Mouse (Mus musculus): ENCODE measurements around the gene Gm5426. TPM values are rescaled to one million over a fixed set of nuclear protein-coding genes. Genes with fewer than 3 reads are reported as not detected.
"Not testable (repeated sequence)": the region's sequence is repeated elsewhere in the genome, so short reads cannot be mapped to it uniquely, and the experiment has no call there.

Gene Gm5426
- polyA plus RNA-seq, 1 experiment from 2014 or later, result not detected

- H3K4me2 ChIP-seq (replicated peaks; ENCODE audit: low read depth, low read length), result no peak overlapping the region
- no peaks in the 10 kb centered on the region for H3K36me3 ChIP-seq (ENCODE audit: control insufficient read depth, insufficient read depth, low read length)
- H3K27ac ChIP-seq (ENCODE audit: low read depth, low read length), result no peak overlapping the region
- H3K27me3 ChIP-seq (ENCODE audit: control insufficient read depth, insufficient read depth, low read length), result no peaks in the 10 kb centered on the region
- no peaks in the 10 kb centered on the region for H3K9me3 ChIP-seq (ENCODE audit: control insufficient read depth, low read length)
- no peak for ATAC-seq (ENCODE audit: low FRiP score, low TSS enrichment)
- H3K9ac ChIP-seq (ENCODE audit: low read depth, low read length), result no peak overlapping the region
- no peaks in the 10 kb centered on the region for H3K4me1 ChIP-seq (ENCODE audit: control insufficient read depth, insufficient read depth, low read length)
- H3K4me3 ChIP-seq (ENCODE audit: low read length), result no peak overlapping the region
- WGBS, result 81% methylated on average over 2 of the region's 2 CpGs
Observed at GRCm38 (mm10) chr10:96129213-96129612, 7.2 kb upstream of the Gm5426 start.

GRCm38 (mm10) chr10:96130406-96130805 is 6.0 kb upstream of the Gm5426 start:
- WGBS, result 87% methylated on average over 3 of the region's 3 CpGs
- Histone ChIP-seq H3K27me3 (ENCODE audit: control insufficient read depth, insufficient read depth, low read length) (no peaks in the 10 kb centered on the region), H3K4me3 (ENCODE audit: low read length) (no peak overlapping the region), H3K27ac (ENCODE audit: low read depth, low read length) (no peak overlapping the region), H3K4me2 (replicated peaks; ENCODE audit: low read depth, low read length) (no peak overlapping the region), H3K4me1 (ENCODE audit: control insufficient read depth, insufficient read depth, low read length) (no peaks in the 10 kb centered on the region), H3K9ac (ENCODE audit: low read depth, low read length) (no peak overlapping the region), H3K9me3 (ENCODE audit: control insufficient read depth, low read length) (no peaks in the 10 kb centered on the region), H3K36me3 (ENCODE audit: control insufficient read depth, insufficient read depth, low read length) (no peaks in the 10 kb centered on the region)
- ATAC-seq (ENCODE audit: low FRiP score, low TSS enrichment), result no peak

GRCm38 (mm10) chr10:96131112-96131511 is 5.3 kb upstream of the Gm5426 start:
- WGBS, result 93% methylated on average over 6 of the region's 6 CpGs
- Histone ChIP-seq H3K27me3 (ENCODE audit: control insufficient read depth, insufficient read depth, low read length) (no peaks in the 10 kb centered on the region), H3K4me2 (replicated peaks; ENCODE audit: low read depth, low read length) (no peak overlapping the region), H3K27ac (ENCODE audit: low read depth, low read length) (no peak overlapping the region), H3K36me3 (ENCODE audit: control insufficient read depth, insufficient read depth, low read length) (no peaks in the 10 kb centered on the region), H3K9me3 (ENCODE audit: control insufficient read depth, low read length) (no peaks in the 10 kb centered on the region), H3K4me1 (ENCODE audit: control insufficient read depth, insufficient read depth, low read length) (no peaks in the 10 kb centered on the region), H3K9ac (ENCODE audit: low read depth, low read length) (no peak overlapping the region), H3K4me3 (ENCODE audit: low read length) (no peak overlapping the region)
- ATAC-seq (ENCODE audit: low FRiP score, low TSS enrichment), result no peak

- peak; percentile 49; the same call in 1 of the 2 replicates for ATAC-seq (ENCODE audit: low FRiP score, low TSS enrichment)
- WGBS, result 31% methylated on average over 6 of the region's 6 CpGs
- no peaks in the 10 kb centered on the region for H3K9me3 ChIP-seq (ENCODE audit: control insufficient read depth, low read length)
- H3K4me2 ChIP-seq (replicated peaks; ENCODE audit: low read depth, low read length), result no peak overlapping the region
- H3K27ac ChIP-seq (ENCODE audit: low read depth, low read length), result no peak overlapping the region
- H3K27me3 ChIP-seq (ENCODE audit: control insufficient read depth, insufficient read depth, low read length), result no peaks in the 10 kb centered on the region
- no peaks in the 10 kb centered on the region for H3K36me3 ChIP-seq (ENCODE audit: control insufficient read depth, insufficient read depth, low read length)
- H3K4me3 ChIP-seq (ENCODE audit: low read length), result no peak overlapping the region
- no peaks in the 10 kb centered on the region for H3K4me1 ChIP-seq (ENCODE audit: control insufficient read depth, insufficient read depth, low read length)
- H3K9ac ChIP-seq (ENCODE audit: low read depth, low read length), result no peak overlapping the region
Observed at GRCm38 (mm10) chr10:96132161-96132560, 4.2 kb upstream of the Gm5426 start.

GRCm38 (mm10) chr10:96138585-96138984 is 2.2 kb downstream of the Gm5426 start:
- no peak for ATAC-seq (ENCODE audit: low FRiP score, low TSS enrichment)
- no peak overlapping the region for H3K4me2 ChIP-seq (replicated peaks; ENCODE audit: low read depth, low read length)
- H3K27ac ChIP-seq (ENCODE audit: low read depth, low read length), result no peak overlapping the region
- no peaks in the 10 kb centered on the region for H3K9me3 ChIP-seq (ENCODE audit: control insufficient read depth, low read length)
- no peaks in the 10 kb centered on the region for H3K27me3 ChIP-seq (ENCODE audit: control insufficient read depth, insufficient read depth, low read length)
- no peak overlapping the region for H3K9ac ChIP-seq (ENCODE audit: low read depth, low read length)
- no peaks in the 10 kb centered on the region for H3K4me1 ChIP-seq (ENCODE audit: control insufficient read depth, insufficient read depth, low read length)
- no peak overlapping the region for H3K4me3 ChIP-seq (ENCODE audit: low read length)
- 91% methylated on average over 5 of the region's 5 CpGs for WGBS
- no peaks in the 10 kb centered on the region for H3K36me3 ChIP-seq (ENCODE audit: control insufficient read depth, insufficient read depth, low read length)

- not testable (repeated sequence) for H3K4me2 ChIP-seq (replicated peaks; ENCODE audit: low read depth, low read length); H3K27ac ChIP-seq (ENCODE audit: low read depth, low read length); H3K4me3 ChIP-seq (ENCODE audit: low read length); ATAC-seq (ENCODE audit: low FRiP score, low TSS enrichment); H3K4me1 ChIP-seq (ENCODE audit: control insufficient read depth, insufficient read depth, low read length); H3K27me3 ChIP-seq (ENCODE audit: control insufficient read depth, insufficient read depth, low read length); H3K9ac ChIP-seq (ENCODE audit: low read depth, low read length); H3K9me3 ChIP-seq (ENCODE audit: control insufficient read depth, low read length); H3K36me3 ChIP-seq (ENCODE audit: control insufficient read depth, insufficient read depth, low read length)
- WGBS, result 93% methylated on average over 4 of the region's 4 CpGs
Observed at GRCm38 (mm10) chr10:96139274-96139673, 2.9 kb downstream of the Gm5426 start.

GRCm38 (mm10) chr10:96146578-96146977 is 10.2 kb downstream of the Gm5426 start:
- 92% methylated on average over 5 of the region's 5 CpGs for WGBS
- Histone ChIP-seq H3K9ac (ENCODE audit: low read depth, low read length) (no peak overlapping the region), H3K9me3 (ENCODE audit: control insufficient read depth, low read length) (no peaks in the 10 kb centered on the region), H3K36me3 (ENCODE audit: control insufficient read depth, insufficient read depth, low read length) (no peaks in the 10 kb centered on the region), H3K4me2 (replicated peaks; ENCODE audit: low read depth, low read length) (no peak overlapping the region), H3K4me3 (ENCODE audit: low read length) (no peak overlapping the region), H3K27ac (ENCODE audit: low read depth, low read length) (no peak overlapping the region), H3K4me1 (ENCODE audit: control insufficient read depth, insufficient read depth, low read length) (no peaks in the 10 kb centered on the region), H3K27me3 (ENCODE audit: control insufficient read depth, insufficient read depth, low read length) (no peaks in the 10 kb centered on the region)
- ATAC-seq (ENCODE audit: low FRiP score, low TSS enrichment), result no peak

GRCm38 (mm10) chr10:96148250-96148699 is 11.9 kb downstream of the Gm5426 start:
- peak; percentile 94 for ATAC-seq (ENCODE audit: low FRiP score, low TSS enrichment)
- WGBS, result 8% methylated on average over 10 of the region's 10 CpGs
- H3K27ac ChIP-seq (ENCODE audit: low read depth, low read length), result no peak overlapping the region
- H3K4me2 ChIP-seq (replicated peaks; ENCODE audit: low read depth, low read length), result no peak overlapping the region; the same call in 1 of the 2 replicates
- no peak overlapping the region for H3K4me3 ChIP-seq (ENCODE audit: low read length)
- H3K36me3 ChIP-seq (ENCODE audit: control insufficient read depth, insufficient read depth, low read length), result no peaks in the 10 kb centered on the region
- H3K27me3 ChIP-seq (ENCODE audit: control insufficient read depth, insufficient read depth, low read length), result no peaks in the 10 kb centered on the region
- no peaks in the 10 kb centered on the region for H3K9me3 ChIP-seq (ENCODE audit: control insufficient read depth, low read length)
- H3K4me1 ChIP-seq (ENCODE audit: control insufficient read depth, insufficient read depth, low read length), result no peaks in the 10 kb centered on the region
- no peak overlapping the region for H3K9ac ChIP-seq (ENCODE audit: low read depth, low read length)

GRCm38 (mm10) chr10:96150401-96151116 is 14.2 kb downstream of the Gm5426 start:
- no peak for ATAC-seq (ENCODE audit: low FRiP score, low TSS enrichment)
- H3K9me3 ChIP-seq (ENCODE audit: control insufficient read depth, low read length), result no peaks in the 10 kb centered on the region
- no peaks in the 10 kb centered on the region for H3K27me3 ChIP-seq (ENCODE audit: control insufficient read depth, insufficient read depth, low read length)
- no peak overlapping the region for H3K4me2 ChIP-seq (replicated peaks; ENCODE audit: low read depth, low read length)
- H3K36me3 ChIP-seq (ENCODE audit: control insufficient read depth, insufficient read depth, low read length), result no peaks in the 10 kb centered on the region
- no peaks in the 10 kb centered on the region for H3K4me1 ChIP-seq (ENCODE audit: control insufficient read depth, insufficient read depth, low read length)
- no peak overlapping the region for H3K27ac ChIP-seq (ENCODE audit: low read depth, low read length)
- H3K9ac ChIP-seq (ENCODE audit: low read depth, low read length), result no peak overlapping the region
- no peak overlapping the region for H3K4me3 ChIP-seq (ENCODE audit: low read length)
- WGBS, result 73% methylated on average over 12 of the region's 12 CpGs
